Mouse (Mus musculus): Measurements from ENCODE around the gene Krtcap2. TPM values are rescaled to one million over a fixed set of nuclear protein-coding genes. Genes with fewer than 3 reads are reported as not detected.

The Krtcap2 gene
- polyA plus RNA-seq (2015; fragmentation: Nextera tagmentation; extraction: Ambion mirVana) = 348 and 351 TPM in 2 replicates

GRCm38 (mm10) chr3:89245688-89246171, at the start of gene Krtcap2:
Gene Krtcap2, plus strand, starts transcription at chr3:89245966.
- peak within 1 kb of the TSS; percentile 79 for H3K9ac ChIP-seq
- H3K36me3 ChIP-seq = 0 out of 2 replicates have a peak, but pooled peaks cover 10% of the 10 kb centered on the region
- peak; percentile 29 for ATAC-seq
- peak within 1 kb of the TSS; percentile 83 for H3K4me2 ChIP-seq (replicated peaks)
- peak within 1 kb of the TSS; percentile 70 for H3K27ac ChIP-seq
- H3K4me1 ChIP-seq (replicated peaks) = peaks cover 36% of the 10 kb centered on the region
- WGBS = 5% methylated on average over 20 of the region's 20 CpGs
- 0 out of 2 replicates have a peak, but pooled peaks cover 6% of the 10 kb centered on the region for H3K27me3 ChIP-seq (replicated peaks)
- H3K4me3 ChIP-seq (replicated peaks) = peak within 1 kb of the TSS; percentile 62
- no peaks in the 10 kb centered on the region for H3K9me3 ChIP-seq

- H3K9ac ChIP-seq = peak overlapping the region; percentile 58
- no peaks in the 10 kb centered on the region for H3K9me3 ChIP-seq
- 8% methylated on average over 33 of the region's 33 CpGs for WGBS
- peak; percentile 98 for ATAC-seq
- peak overlapping the region; percentile 73 for H3K4me2 ChIP-seq (replicated peaks)
- no peaks in the 10 kb centered on the region for H3K36me3 ChIP-seq
- H3K4me1 ChIP-seq (replicated peaks) = peaks cover 8% of the 10 kb centered on the region; the same call in 1 of the 2 replicates
- H3K27me3 ChIP-seq (replicated peaks) = no peaks in the 10 kb centered on the region
- H3K4me3 ChIP-seq (replicated peaks) = peak overlapping the region; percentile 45
- H3K27ac ChIP-seq = peak overlapping the region; percentile 78
These were observed 49.5 kb upstream of the Krtcap2 start for GRCm38 (mm10) chr3:89195979-89196877.

- 0 out of 2 replicates have a peak, but pooled peaks cover 3% of the 10 kb centered on the region for H3K36me3 ChIP-seq
- ATAC-seq = no peak
- H3K27ac ChIP-seq = no peak overlapping the region
- no peaks in the 10 kb centered on the region for H3K27me3 ChIP-seq (replicated peaks)
- 78% methylated on average over 3 of the region's 3 CpGs for WGBS
- no peaks in the 10 kb centered on the region for H3K9me3 ChIP-seq
- peaks cover 12% of the 10 kb centered on the region for H3K4me1 ChIP-seq (replicated peaks)
- H3K4me3 ChIP-seq (replicated peaks) = no peak overlapping the region
- H3K9ac ChIP-seq = no peak overlapping the region
- no peak overlapping the region for H3K4me2 ChIP-seq (replicated peaks)
These were observed 45.9 kb upstream of the Krtcap2 start for GRCm38 (mm10) chr3:89199839-89200238.

GRCm38 (mm10) chr3:89202253-89203141, 43.3 kb upstream of the Krtcap2 start, which contains the start of gene Gba:
Gene Gba, plus strand, starts transcription at chr3:89202928.
- Histone ChIP-seq H3K27ac (no peak within 1 kb of the TSS), H3K4me2 (replicated peaks) (peak within 1 kb of the TSS; percentile 68), H3K9me3 (no peaks in the 10 kb centered on the region), H3K27me3 (replicated peaks) (no peaks in the 10 kb centered on the region), H3K4me3 (replicated peaks) (peak within 1 kb of the TSS; percentile 48), H3K36me3 (peaks cover 18% of the 10 kb centered on the region), H3K4me1 (replicated peaks) (peaks cover 4% of the 10 kb centered on the region), H3K9ac (peak within 1 kb of the TSS; percentile 39)
- ATAC-seq = peak; percentile 92
- 25% methylated on average over 13 of the region's 13 CpGs for WGBS

- Histone ChIP-seq H3K27ac (no peak overlapping the region), H3K4me1 (replicated peaks) (peaks cover 4% of the 10 kb centered on the region), H3K9me3 (no peaks in the 10 kb centered on the region), H3K9ac (peak overlapping the region; percentile 39), H3K27me3 (replicated peaks) (no peaks in the 10 kb centered on the region), H3K4me2 (replicated peaks) (peak overlapping the region; percentile 68), H3K4me3 (replicated peaks) (peak overlapping the region; percentile 48), H3K36me3 (peaks cover 22% of the 10 kb centered on the region)
- 35% methylated on average over 5 of the region's 5 CpGs for WGBS
- ATAC-seq = peak; percentile 15; the same call in 1 of the 2 replicates
These were observed 42.6 kb upstream of the Krtcap2 start for GRCm38 (mm10) chr3:89203142-89203514.

- no peak overlapping the region for H3K4me3 ChIP-seq (replicated peaks)
- H3K4me2 ChIP-seq (replicated peaks) = no peak overlapping the region
- WGBS = 92% methylated on average over 7 of the region's 7 CpGs
- H3K9me3 ChIP-seq = no peaks in the 10 kb centered on the region
- no peak overlapping the region for H3K27ac ChIP-seq
- peaks cover 44% of the 10 kb centered on the region for H3K36me3 ChIP-seq
- H3K27me3 ChIP-seq (replicated peaks) = no peaks in the 10 kb centered on the region
- H3K4me1 ChIP-seq (replicated peaks) = peaks cover 4% of the 10 kb centered on the region
- ATAC-seq = no peak
- no peak overlapping the region for H3K9ac ChIP-seq
These were observed 39.7 kb upstream of the Krtcap2 start for GRCm38 (mm10) chr3:89206079-89206478.

- H3K9ac ChIP-seq = no peak overlapping the region
- H3K27ac ChIP-seq = no peak overlapping the region
- no peak overlapping the region for H3K4me3 ChIP-seq (replicated peaks)
- H3K4me1 ChIP-seq (replicated peaks) = peaks cover 4% of the 10 kb centered on the region
- ATAC-seq = no peak
- no peak overlapping the region for H3K4me2 ChIP-seq (replicated peaks)
- H3K36me3 ChIP-seq = peaks cover 45% of the 10 kb centered on the region
- H3K9me3 ChIP-seq = no peaks in the 10 kb centered on the region
- 82% methylated on average over 2 of the region's 2 CpGs for WGBS
- H3K27me3 ChIP-seq (replicated peaks) = no peaks in the 10 kb centered on the region
These were observed 39.1 kb upstream of the Krtcap2 start for GRCm38 (mm10) chr3:89206695-89207094.

- no peak overlapping the region for H3K4me2 ChIP-seq (replicated peaks)
- 87% methylated on average over 13 of the region's 13 CpGs for WGBS
- H3K4me3 ChIP-seq (replicated peaks) = no peak overlapping the region
- no peaks in the 10 kb centered on the region for H3K9me3 ChIP-seq
- H3K27me3 ChIP-seq (replicated peaks) = no peaks in the 10 kb centered on the region
- no peak overlapping the region for H3K27ac ChIP-seq
- H3K9ac ChIP-seq = no peak overlapping the region
- peaks cover 10% of the 10 kb centered on the region for H3K4me1 ChIP-seq (replicated peaks)
- peaks cover 45% of the 10 kb centered on the region for H3K36me3 ChIP-seq
- no peak for ATAC-seq
These were observed 37.6 kb upstream of the Krtcap2 start for GRCm38 (mm10) chr3:89208075-89208657.

- ATAC-seq = no peak
These were observed 37.0 kb upstream of the Krtcap2 start for GRCm38 (mm10) chr3:89208736-89209135.

GRCm38 (mm10) chr3:89209731-89210130, 36.0 kb upstream of the Krtcap2 start:
- H3K27me3 ChIP-seq (replicated peaks) = no peaks in the 10 kb centered on the region
- no peak overlapping the region for H3K4me2 ChIP-seq (replicated peaks)
- H3K27ac ChIP-seq = no peak overlapping the region
- WGBS = 88% methylated on average over 7 of the region's 7 CpGs
- ATAC-seq = no peak
- no peak overlapping the region for H3K4me3 ChIP-seq (replicated peaks)
- H3K4me1 ChIP-seq (replicated peaks) = peaks cover 8% of the 10 kb centered on the region
- H3K36me3 ChIP-seq = peaks cover 42% of the 10 kb centered on the region
- H3K9me3 ChIP-seq = no peaks in the 10 kb centered on the region
- no peak overlapping the region for H3K9ac ChIP-seq

More at GRCm38 (mm10) chr3:89208736-89209135, 37.0 kb upstream of the Krtcap2 start:
- H3K9ac ChIP-seq = no peak overlapping the region
- 86% methylated on average over 6 of the region's 6 CpGs for WGBS
- no peaks in the 10 kb centered on the region for H3K27me3 ChIP-seq (replicated peaks)
- H3K4me2 ChIP-seq (replicated peaks) = no peak overlapping the region
- peaks cover 45% of the 10 kb centered on the region for H3K36me3 ChIP-seq
- H3K9me3 ChIP-seq = no peaks in the 10 kb centered on the region
- H3K27ac ChIP-seq = no peak overlapping the region
- no peak overlapping the region for H3K4me3 ChIP-seq (replicated peaks)
- peaks cover 7% of the 10 kb centered on the region for H3K4me1 ChIP-seq (replicated peaks)

GRCm38 (mm10) chr3:89210162-89210561, 35.6 kb upstream of the Krtcap2 start:
- WGBS = 76% methylated on average over 13 of the region's 13 CpGs
- H3K9ac ChIP-seq = no peak overlapping the region
- no peak overlapping the region for H3K27ac ChIP-seq
- H3K27me3 ChIP-seq (replicated peaks) = no peaks in the 10 kb centered on the region
- ATAC-seq = no peak
- peaks cover 42% of the 10 kb centered on the region for H3K36me3 ChIP-seq
- H3K4me3 ChIP-seq (replicated peaks) = no peak overlapping the region
- peaks cover 12% of the 10 kb centered on the region for H3K4me1 ChIP-seq (replicated peaks)
- H3K9me3 ChIP-seq = no peaks in the 10 kb centered on the region
- H3K4me2 ChIP-seq (replicated peaks) = no peak overlapping the region

All from intestine, embryonic 15.5 days (tissue).